Mouse (Mus musculus) skeletal muscle tissue, postnatal 0 days (tissue): ENCODE results near the gene Tpm1. TPM values are rescaled to one million over a fixed set of nuclear protein-coding genes. Genes with fewer than 3 reads are reported as not detected.

Experiments used
- polyA plus RNA-seq: library from polyadenylated mRNA; unstranded; fragments of >200 nt; fragmentation: Nextera tagmentation; extraction: Ambion mirVana; gene quantifications from 2 replicates; pipeline ENCODE4 v1.2.1, GENCODE M21; 2015

The Tpm1 gene
- 12,607 and 12,654 TPM in 2 replicates for polyA plus RNA-seq

DNA sequence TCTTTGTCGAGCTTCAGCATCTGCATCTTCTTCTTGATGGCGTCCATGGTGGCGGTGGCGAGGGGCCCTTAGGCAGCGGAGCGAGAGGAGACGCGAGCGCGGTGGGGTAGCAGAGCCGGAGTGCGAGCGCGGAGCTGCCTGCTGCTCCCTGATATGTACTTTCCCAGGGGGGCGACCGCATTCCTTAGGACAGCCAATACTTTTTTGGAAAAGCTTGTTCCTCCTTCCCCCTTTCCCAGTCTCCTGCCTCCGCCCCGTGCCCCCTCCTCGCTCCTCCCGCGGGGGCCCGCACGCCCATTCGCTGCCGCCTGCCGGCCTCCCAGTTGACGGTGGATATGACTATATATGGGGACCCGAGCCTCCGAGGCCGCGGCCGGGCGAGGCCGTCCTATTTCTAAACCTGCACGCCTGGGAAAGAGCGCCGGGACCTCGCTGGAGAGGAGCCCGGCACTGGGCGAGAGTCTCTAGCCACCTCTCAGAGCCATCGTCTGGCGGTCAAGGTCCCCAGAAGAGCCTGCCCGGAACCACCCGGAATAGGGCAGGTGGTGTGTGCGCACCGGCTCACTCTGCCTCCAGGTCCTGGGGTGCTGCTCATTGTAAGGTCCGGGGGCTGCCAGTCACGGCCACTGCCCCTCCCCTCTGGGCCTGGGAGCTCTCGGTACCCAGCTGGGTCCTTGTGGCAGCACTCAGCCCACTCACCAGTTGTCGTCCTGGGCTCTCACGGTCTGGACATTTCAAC lies at the start of gene Tpm1:
Gene Tpm1, minus strand, starts transcription at position 321 of the 739 bp plus-strand sequence.

DNA sequence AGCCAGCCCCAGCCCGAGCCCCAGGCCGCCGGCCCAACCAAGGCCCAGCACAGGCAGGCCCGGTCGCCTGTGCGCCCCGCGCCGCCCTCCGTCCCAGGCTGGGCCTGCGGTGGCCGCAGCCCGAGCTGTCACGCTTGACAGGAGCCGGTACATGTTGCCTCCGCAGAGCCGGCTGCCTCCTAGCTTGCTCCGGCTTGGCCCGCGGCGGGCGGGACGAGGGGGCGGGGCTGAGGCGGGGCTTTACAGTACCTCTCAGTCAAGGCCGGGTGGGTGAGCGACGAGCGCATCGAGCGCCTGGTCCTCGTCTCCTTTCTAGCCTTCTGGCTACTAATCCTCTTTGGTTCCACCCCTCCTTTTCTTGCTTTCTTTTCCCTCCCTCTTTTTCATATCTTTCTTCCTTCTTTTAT lies 74.0 kb downstream of the Tpm1 start, which contains the start of gene Lactb:
Gene Lactb, minus strand, starts transcription at position 246 of the 407 bp plus-strand sequence.

Other genes starting within 250 kb of the Tpm1 start
- gene Aph1c, start 214.7 kb downstream of the Tpm1 start, polyA plus RNA-seq: 1.5 and 2.1 TPM in 2 replicates
- gene Rab8b, start 129.7 kb downstream of the Tpm1 start, polyA plus RNA-seq: 10.9 and 11.2 TPM in 2 replicates
- gene Rps27l, start 103.3 kb downstream of the Tpm1 start, polyA plus RNA-seq: 477 and 567 TPM in 2 replicates
- 9.1 and 9.6 TPM in 2 replicates for gene Lactb, start 73.9 kb downstream of the Tpm1 start, polyA plus RNA-seq